Mouse (Mus musculus) ES-Bruce4 (cell line): ENCODE data around the gene Ctla4. TPM values are rescaled to one million over a fixed set of nuclear protein-coding genes. Genes with fewer than 3 reads are reported as not detected.

Source experiments
- H3K27ac ChIP-seq: 2 replicates; pipeline ENCODE4 v1.5.1; 2012; ENCODE audit warnings: low read length, inconsistent platforms; ENCODE audit not compliant: insufficient read depth
- H3K27me3 ChIP-seq: 2 replicates; pipeline ENCODE4 v1.6.1; 2012; ENCODE audit warnings: mild to moderate bottlenecking, low read length, inconsistent platforms; ENCODE audit not compliant: control insufficient read depth, poor library complexity, insufficient read depth, severe bottlenecking
- H3K36me3 ChIP-seq: 2 replicates; pipeline ENCODE4 v1.6.1; 2012; ENCODE audit warnings: inconsistent platforms, mild to moderate bottlenecking, low read length, moderate library complexity; ENCODE audit not compliant: control insufficient read depth, poor library complexity, insufficient read depth, severe bottlenecking
- H3K4me1 ChIP-seq: one replicate; pipeline ENCODE4 v1.8.1; 2011; ENCODE audit warnings: low read length; ENCODE audit not compliant: control insufficient read depth, insufficient read depth
- H3K4me3 ChIP-seq: 2 replicates; pipeline ENCODE4 v1.5.1; 2011; ENCODE audit warnings: low read depth, mild to moderate bottlenecking, low read length
- H3K9ac ChIP-seq: 2 replicates; pipeline ENCODE4 v1.6.1; 2012; ENCODE audit warnings: low read depth, mild to moderate bottlenecking, inconsistent platforms; ENCODE audit not compliant: poor library complexity, severe bottlenecking
- H3K9me3 ChIP-seq: replicated peaks from 2 replicates; pipeline ENCODE4 v1.6.1; 2012; ENCODE audit warnings: mild to moderate bottlenecking, low read length, inconsistent platforms; ENCODE audit not compliant: control insufficient read depth, poor library complexity, insufficient read depth, severe bottlenecking
- CTCF ChIP-seq: IDR thresholded peaks from one replicate; pipeline ENCODE4 v1.8.1; 2011; ENCODE audit warnings: low read depth, low read length
- EP300 ChIP-seq: IDR thresholded peaks from 2 replicates; pipeline ENCODE4 v1.6.1; 2011; ENCODE audit warnings: low read depth, low read length; ENCODE audit not compliant: insufficient read depth
- POLR2A ChIP-seq: IDR thresholded peaks from one replicate; pipeline ENCODE4 v1.8.1; 2011; ENCODE audit warnings: low read length; ENCODE audit not compliant: insufficient read depth
- polyA plus RNA-seq: library from polyadenylated mRNA; stranded (reverse); fragments of >200 nt; gene quantifications from 2 replicates; pipeline ENCODE4 v1.2.4, GENCODE M21; 2011; ENCODE audit warnings: low read depth; ENCODE audit not compliant: missing spikeins, insufficient read depth, insufficient read length

Ctla4 gene
- polyA plus RNA-seq, 1 experiment = not detected

DNA sequence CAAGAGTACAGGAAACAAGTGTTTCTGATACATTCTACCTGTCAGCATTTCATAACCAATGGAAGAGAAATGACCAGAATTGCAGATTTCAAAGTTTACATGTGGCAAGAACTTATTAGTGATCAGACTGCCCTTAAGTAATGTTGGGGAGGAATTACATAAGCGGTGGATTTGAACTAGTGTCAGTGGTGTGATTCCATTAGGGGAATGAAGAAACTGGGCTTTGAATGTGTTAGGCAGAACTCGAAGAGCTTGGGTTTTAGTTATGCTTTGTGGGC lies 12.1 kb downstream of the Ctla4 start:
- Histone ChIP-seq H3K9me3 (no peaks in the 10 kb centered on the region), H3K27me3 (no peaks in the 10 kb centered on the region; the same call in 1 of the 2 replicates), H3K36me3 (no peaks in the 10 kb centered on the region), H3K4me3 (no peak overlapping the region), H3K9ac (no peak overlapping the region), H3K27ac (no peak overlapping the region), H3K4me1 (no peaks in the 10 kb centered on the region)
- TF ChIP-seq CTCF (no peak), EP300 (no peak), POLR2A (no peak)

GRCm38 (mm10) chr1:60899244-60899643 lies 12.4 kb downstream of the Ctla4 start:
- Histone ChIP-seq H3K9me3 (no peaks in the 10 kb centered on the region), H3K36me3 (no peaks in the 10 kb centered on the region), H3K4me1 (no peaks in the 10 kb centered on the region), H3K9ac (no peak overlapping the region), H3K27ac (no peak overlapping the region), H3K4me3 (no peak overlapping the region), H3K27me3 (no peaks in the 10 kb centered on the region; the same call in 1 of the 2 replicates)
- TF ChIP-seq POLR2A = no peak
- no peak for TF ChIP-seq EP300
- no peak for TF ChIP-seq CTCF

DNA sequence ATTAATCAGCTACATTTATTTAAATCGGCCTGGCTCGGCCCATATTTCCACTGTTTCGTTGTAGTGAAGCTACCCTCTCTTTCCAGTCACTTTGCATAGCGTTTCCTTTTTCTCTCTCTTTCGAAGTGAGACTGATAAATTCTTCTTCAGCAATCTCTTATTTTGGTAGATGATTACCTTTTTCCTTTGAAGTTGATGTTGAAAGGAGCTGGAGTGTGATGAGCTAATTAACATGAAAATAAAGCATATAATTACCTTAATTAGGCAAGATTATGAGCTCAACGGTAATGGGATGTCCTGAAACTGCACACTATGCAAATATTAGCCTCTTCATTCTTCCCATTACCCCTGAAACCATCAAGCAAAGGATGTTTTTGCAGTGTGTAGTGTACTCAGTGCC lies 15.7 kb downstream of the Ctla4 start:
- Histone ChIP-seq H3K4me1 (no peaks in the 10 kb centered on the region), H3K4me3 (no peak overlapping the region), H3K36me3 (no peaks in the 10 kb centered on the region), H3K27ac (no peak overlapping the region), H3K27me3 (no peaks in the 10 kb centered on the region; the same call in 1 of the 2 replicates), H3K9me3 (no peaks in the 10 kb centered on the region), H3K9ac (no peak overlapping the region)
- TF ChIP-seq CTCF = no peak
- TF ChIP-seq EP300 = no peak
- no peak for TF ChIP-seq POLR2A

GRCm38 (mm10) chr1:60903126-60903525 lies 16.3 kb downstream of the Ctla4 start:
- Histone ChIP-seq H3K27me3 (no peaks in the 10 kb centered on the region; the same call in 1 of the 2 replicates), H3K9ac (no peak overlapping the region), H3K36me3 (no peaks in the 10 kb centered on the region)

GRCm38 (mm10) chr1:60904456-60904978 lies 17.7 kb downstream of the Ctla4 start:
- no peak for TF ChIP-seq EP300
- Histone ChIP-seq H3K27me3 (no peaks in the 10 kb centered on the region), H3K4me3 (no peak overlapping the region), H3K4me1 (no peaks in the 10 kb centered on the region), H3K27ac (no peak overlapping the region), H3K9ac (no peak overlapping the region), H3K36me3 (no peaks in the 10 kb centered on the region), H3K9me3 (no peaks in the 10 kb centered on the region)

More at GRCm38 (mm10) chr1:60903126-60903525, 16.3 kb downstream of the Ctla4 start:
- Histone ChIP-seq H3K4me1 (no peaks in the 10 kb centered on the region), H3K27ac (no peak overlapping the region), H3K9me3 (no peaks in the 10 kb centered on the region), H3K4me3 (no peak overlapping the region)
- TF ChIP-seq POLR2A = no peak
- TF ChIP-seq CTCF = no peak

DNA sequence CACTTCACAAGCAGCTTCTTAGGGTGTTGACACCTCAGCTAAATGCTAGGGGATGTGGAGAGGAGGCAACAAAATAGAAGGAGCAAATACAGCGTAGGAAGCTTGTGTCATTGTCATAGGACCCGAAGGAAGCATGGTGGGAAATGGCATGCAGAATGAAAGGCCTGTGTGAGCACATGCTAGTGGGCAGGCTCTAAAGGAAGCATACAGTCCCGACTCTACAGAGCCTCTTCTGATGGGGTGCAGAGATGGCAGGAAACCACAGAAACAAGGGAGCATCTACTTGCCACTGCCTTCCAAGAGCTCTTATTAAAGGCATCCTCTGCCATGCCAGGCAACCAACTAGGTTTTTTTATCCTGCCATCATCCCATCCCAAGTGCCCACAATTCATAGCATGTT lies 20.7 kb downstream of the Ctla4 start:
- Histone ChIP-seq H3K27ac (no peak overlapping the region), H3K4me3 (no peak overlapping the region), H3K4me1 (no peaks in the 10 kb centered on the region), H3K27me3 (no peaks in the 10 kb centered on the region), H3K36me3 (no peaks in the 10 kb centered on the region), H3K9me3 (no peaks in the 10 kb centered on the region), H3K9ac (no peak overlapping the region)
- no peak for TF ChIP-seq POLR2A
- no peak for TF ChIP-seq CTCF
- TF ChIP-seq EP300 = no peak
